Mouse (Mus musculus): ENCODE results near the gene Kcnk18. TPM values are rescaled to one million over a fixed set of nuclear protein-coding genes. Genes with fewer than 3 reads are reported as not detected.

The Kcnk18 gene
- polyA plus RNA-seq, 1 experiment = not detected

GRCm38 (mm10) chr19:59208475-59208874 is 10.5 kb upstream of the Kcnk18 start:
- 32% methylated on average over 5 of the region's 5 CpGs for WGBS
- TF ChIP-seq CTCF (IDR thresholded peaks at IDR 0.05; ENCODE audit: insufficient read depth, low read depth, low read length) (no peak), POLR2A (IDR thresholded peaks at IDR 0.05; ENCODE audit: insufficient read depth, low read depth, low read length) (no peak)

GRCm38 (mm10) chr19:59208986-59209385 is 10.0 kb upstream of the Kcnk18 start:
- Histone ChIP-seq H3K4me3 (ENCODE audit: insufficient read depth, low read depth, low read length) (no peak overlapping the region), H3K4me1 (ENCODE audit: control insufficient read depth, insufficient read depth, low read length) (no peaks in the 10 kb centered on the region), H3K27ac (ENCODE audit: insufficient read depth, low read depth, low read length) (no peak overlapping the region)
- 71% methylated on average over 2 of the region's 2 CpGs for WGBS
- TF ChIP-seq CTCF (IDR thresholded peaks at IDR 0.05; ENCODE audit: insufficient read depth, low read depth, low read length) = no peak
- no peak for TF ChIP-seq POLR2A (IDR thresholded peaks at IDR 0.05; ENCODE audit: insufficient read depth, low read depth, low read length)

More at GRCm38 (mm10) chr19:59208475-59208874, 10.5 kb upstream of the Kcnk18 start:
- H3K4me3 ChIP-seq (ENCODE audit: insufficient read depth, low read depth, low read length) = no peak overlapping the region
- no peaks in the 10 kb centered on the region for H3K4me1 ChIP-seq (ENCODE audit: control insufficient read depth, insufficient read depth, low read length)
- no peak overlapping the region for H3K27ac ChIP-seq (ENCODE audit: insufficient read depth, low read depth, low read length)

DNA sequence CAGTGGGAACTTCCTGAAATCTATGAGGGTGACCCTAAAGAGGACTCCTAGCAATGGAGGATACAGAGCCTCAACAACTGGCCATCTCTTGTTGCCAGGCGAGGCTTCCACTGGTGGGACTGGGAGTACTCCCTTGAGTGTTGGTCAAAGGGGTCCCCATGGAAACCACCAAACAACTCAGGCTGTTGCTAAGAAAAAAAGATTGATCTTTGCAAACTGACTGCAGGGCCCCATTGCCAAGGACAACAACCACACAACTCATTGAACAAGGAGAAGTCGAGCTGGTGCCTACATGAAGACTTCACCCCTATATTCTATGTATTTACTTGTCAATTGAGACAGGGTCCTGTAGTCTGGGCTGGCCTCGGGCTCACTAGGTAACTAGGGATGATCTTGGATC is 2.1 kb upstream of the Kcnk18 start:
- WGBS = 90% methylated on average over 3 of the region's 3 CpGs
- H3K4me3 ChIP-seq (ENCODE audit: insufficient read depth, low read depth, low read length) = no peak overlapping the region
- H3K27ac ChIP-seq (ENCODE audit: insufficient read depth, low read depth, low read length) = no peak overlapping the region
- no peaks in the 10 kb centered on the region for H3K4me1 ChIP-seq (ENCODE audit: control insufficient read depth, insufficient read depth, low read length)
- TF ChIP-seq POLR2A (IDR thresholded peaks at IDR 0.05; ENCODE audit: insufficient read depth, low read depth, low read length) (no peak), CTCF (IDR thresholded peaks at IDR 0.05; ENCODE audit: insufficient read depth, low read depth, low read length) (no peak)

- no peak overlapping the region for H3K4me3 ChIP-seq (ENCODE audit: insufficient read depth, low read depth, low read length)
- 75% methylated on average over 3 of the region's 3 CpGs for WGBS
- no peak for TF ChIP-seq POLR2A (IDR thresholded peaks at IDR 0.05; ENCODE audit: insufficient read depth, low read depth, low read length)
- TF ChIP-seq CTCF (IDR thresholded peaks at IDR 0.05; ENCODE audit: insufficient read depth, low read depth, low read length) = no peak
These were observed 2.1 kb downstream of the Kcnk18 start for GRCm38 (mm10) chr19:59221131-59221530.

GRCm38 (mm10) chr19:59228376-59228775 is 9.4 kb downstream of the Kcnk18 start:
- WGBS = 85% methylated on average over 3 of the region's 3 CpGs
- Histone ChIP-seq H3K27ac (ENCODE audit: insufficient read depth, low read depth, low read length) (no peak overlapping the region), H3K4me1 (ENCODE audit: control insufficient read depth, insufficient read depth, low read length) (no peaks in the 10 kb centered on the region), H3K4me3 (ENCODE audit: insufficient read depth, low read depth, low read length) (no peak overlapping the region)
- no peak for TF ChIP-seq CTCF (IDR thresholded peaks at IDR 0.05; ENCODE audit: insufficient read depth, low read depth, low read length)

More at GRCm38 (mm10) chr19:59221131-59221530, 2.1 kb downstream of the Kcnk18 start:
- H3K27ac ChIP-seq (ENCODE audit: insufficient read depth, low read depth, low read length) = no peak overlapping the region
- H3K4me1 ChIP-seq (ENCODE audit: control insufficient read depth, insufficient read depth, low read length) = no peaks in the 10 kb centered on the region

- TF ChIP-seq CTCF (IDR thresholded peaks at IDR 0.05; ENCODE audit: insufficient read depth, low read depth, low read length) = no peak
- no peak for TF ChIP-seq POLR2A (IDR thresholded peaks at IDR 0.05; ENCODE audit: insufficient read depth, low read depth, low read length)
- Histone ChIP-seq H3K4me1 (ENCODE audit: control insufficient read depth, insufficient read depth, low read length) (no peaks in the 10 kb centered on the region), H3K27ac (ENCODE audit: insufficient read depth, low read depth, low read length) (no peak overlapping the region), H3K4me3 (ENCODE audit: insufficient read depth, low read depth, low read length) (no peak overlapping the region)
- WGBS = 67% methylated on average over 5 of the region's 5 CpGs
These were observed 13.8 kb downstream of the Kcnk18 start for GRCm38 (mm10) chr19:59232786-59233185.

GRCm38 (mm10) chr19:59235001-59235400 is 16.0 kb downstream of the Kcnk18 start:
- Histone ChIP-seq H3K4me3 (ENCODE audit: insufficient read depth, low read depth, low read length) (no peak overlapping the region), H3K27ac (ENCODE audit: insufficient read depth, low read depth, low read length) (no peak overlapping the region), H3K4me1 (ENCODE audit: control insufficient read depth, insufficient read depth, low read length) (no peaks in the 10 kb centered on the region)
- 92% methylated on average over 18 of the region's 18 CpGs for WGBS
- TF ChIP-seq POLR2A (IDR thresholded peaks at IDR 0.05; ENCODE audit: insufficient read depth, low read depth, low read length) = no peak
- no peak for TF ChIP-seq CTCF (IDR thresholded peaks at IDR 0.05; ENCODE audit: insufficient read depth, low read depth, low read length)

DNA sequence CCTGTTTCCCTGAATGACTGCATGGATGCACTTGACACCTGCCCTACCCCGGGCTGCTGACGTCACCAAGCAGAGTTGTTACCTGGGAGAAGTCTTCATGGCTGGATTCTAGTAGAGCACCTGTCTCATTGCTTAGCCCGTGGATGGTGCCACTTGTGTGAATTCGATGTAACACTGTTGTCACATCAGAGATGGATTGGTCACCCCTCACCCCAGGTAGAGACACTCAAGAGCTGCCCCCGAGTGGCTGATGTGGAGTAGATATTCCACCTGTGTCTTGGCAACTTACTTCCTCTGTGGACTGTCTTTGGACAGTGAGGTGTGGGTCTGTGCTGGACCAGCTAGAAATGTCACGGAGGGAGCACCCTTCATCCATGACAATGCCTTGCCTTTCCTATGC is 17.0 kb downstream of the Kcnk18 start:
- TF ChIP-seq CTCF (IDR thresholded peaks at IDR 0.05; ENCODE audit: insufficient read depth, low read depth, low read length) (no peak), POLR2A (IDR thresholded peaks at IDR 0.05; ENCODE audit: insufficient read depth, low read depth, low read length) (no peak)
- H3K4me1 ChIP-seq (ENCODE audit: control insufficient read depth, insufficient read depth, low read length) = no peaks in the 10 kb centered on the region
- no peak overlapping the region for H3K27ac ChIP-seq (ENCODE audit: insufficient read depth, low read depth, low read length)
- no peak overlapping the region for H3K4me3 ChIP-seq (ENCODE audit: insufficient read depth, low read depth, low read length)
- 85% methylated on average over 6 of the region's 6 CpGs for WGBS

DNA sequence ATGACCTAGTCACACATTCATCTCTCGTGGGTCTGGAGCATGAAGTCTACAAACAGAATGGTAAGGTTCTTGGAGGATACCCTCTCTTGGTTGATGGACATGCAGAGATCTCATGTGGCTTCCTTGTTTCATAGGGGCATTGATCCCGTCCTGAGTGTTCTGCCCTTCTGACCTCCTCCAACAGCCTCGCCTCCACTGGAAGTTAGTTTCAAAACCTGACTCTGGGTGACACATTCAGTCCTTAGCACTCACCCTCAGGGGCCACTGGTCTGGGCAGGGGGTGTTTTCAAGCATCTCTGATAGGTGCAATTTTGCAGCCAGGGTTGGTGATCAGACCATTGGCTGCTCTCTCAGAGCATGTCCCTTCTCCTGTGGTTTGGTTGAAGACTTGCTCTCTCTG is 19.6 kb downstream of the Kcnk18 start:
- no peak for TF ChIP-seq POLR2A (IDR thresholded peaks at IDR 0.05; ENCODE audit: insufficient read depth, low read depth, low read length)
- TF ChIP-seq CTCF (IDR thresholded peaks at IDR 0.05; ENCODE audit: insufficient read depth, low read depth, low read length) = no peak

More for the DNA sequence above, 19.6 kb downstream of the Kcnk18 start:
- Histone ChIP-seq H3K4me1 (ENCODE audit: control insufficient read depth, insufficient read depth, low read length) (no peaks in the 10 kb centered on the region), H3K4me3 (ENCODE audit: insufficient read depth, low read depth, low read length) (no peak overlapping the region), H3K27ac (ENCODE audit: insufficient read depth, low read depth, low read length) (no peak overlapping the region)
- 91% methylated on average over 3 of the region's 3 CpGs for WGBS

Measured in olfactory bulb, adult 2 months (tissue).